Mouse (Mus musculus): ENCODE results near the gene Naip2.

The Naip2 gene

DNA sequence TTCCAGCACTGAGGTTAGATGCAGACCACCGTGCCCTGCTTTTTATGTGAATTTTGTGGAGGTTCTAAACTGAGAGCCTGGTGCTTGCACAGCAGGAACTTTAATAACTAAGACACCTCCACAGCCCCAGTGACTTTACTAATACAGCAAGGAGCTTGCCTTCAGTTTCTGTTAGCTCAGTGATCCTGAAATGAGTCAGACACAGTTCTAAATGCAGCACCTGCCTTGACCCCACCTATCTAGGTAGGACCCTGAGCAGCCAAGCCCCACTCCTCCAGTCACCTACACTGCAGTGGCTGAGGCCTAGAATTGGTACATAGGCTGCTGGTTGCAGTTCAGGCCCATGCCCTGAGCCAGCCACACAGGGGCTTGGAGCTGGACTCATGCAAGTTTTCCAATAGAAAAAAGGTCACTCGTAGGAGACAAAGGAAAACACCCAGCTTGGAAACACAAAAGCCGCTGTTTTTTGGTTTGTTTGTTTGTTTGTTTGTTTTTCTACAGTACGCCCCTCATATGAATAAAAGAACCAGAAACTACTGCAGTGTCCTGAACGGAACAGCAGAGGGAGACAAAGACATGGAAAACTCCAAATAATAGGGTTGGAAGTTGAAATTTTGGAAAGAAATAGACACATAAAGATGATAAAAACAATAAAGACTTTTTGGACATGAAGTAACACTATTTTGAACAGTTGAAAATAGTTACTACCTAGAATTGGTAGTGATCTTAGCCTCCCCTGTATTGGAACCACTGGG, 89.5 kb downstream of the Naip2 start:
- intact Hi-C loops (cut with DNase I) = loop anchor here (5.0 kb wide), 1 partner anchor 280 kb away; no protein-coding TSS in a partner anchor

DNA sequence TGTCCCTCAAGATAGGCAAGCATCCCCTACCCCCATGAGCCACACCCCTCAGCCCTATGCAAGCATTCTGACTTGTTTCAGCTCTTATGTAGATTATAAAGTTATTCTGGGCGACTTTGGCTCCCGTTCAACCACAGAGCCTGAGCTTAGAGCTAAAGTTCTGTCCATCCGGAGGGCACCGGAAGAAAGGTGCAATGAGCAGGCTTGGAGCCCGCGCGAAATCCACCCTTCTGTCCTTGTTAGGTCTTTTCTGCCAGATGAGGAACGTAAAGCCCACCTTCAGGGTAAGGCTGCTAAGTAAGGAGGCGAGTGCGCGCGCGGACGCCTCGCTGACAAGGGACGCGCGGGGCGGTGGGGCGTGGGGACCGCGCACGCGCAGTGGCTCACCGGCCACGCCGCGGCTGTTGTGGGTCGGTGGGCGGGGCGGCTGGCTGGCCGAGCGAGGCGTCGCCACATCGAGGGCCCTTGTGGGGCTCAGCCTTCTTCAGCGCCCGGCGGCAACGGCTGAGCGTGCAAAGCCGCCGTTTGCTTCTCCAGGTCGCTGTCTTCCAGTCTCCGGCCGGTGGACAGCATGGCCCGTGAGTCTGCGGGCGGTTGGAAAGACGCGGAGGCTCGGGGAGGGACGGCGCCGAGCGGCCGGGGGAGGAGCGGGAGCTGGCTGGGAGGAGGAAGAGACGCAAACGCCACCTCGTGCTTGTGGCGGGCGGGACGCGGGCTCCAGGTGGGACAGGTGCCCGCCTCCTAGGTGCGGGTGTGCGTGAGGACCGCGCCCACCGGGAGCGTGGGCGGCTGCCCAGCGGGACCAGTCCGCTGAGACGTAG, 94.0 kb downstream of the Naip2 start, which contains the start of gene Serf1:
Serf1 (plus strand) TSS at position 361 of the 821 bp plus-strand sequence.
- intact Hi-C loops (cut with DNase I) = loop anchor here (10.0 kb wide), 1 partner anchor 547 kb away; the partner anchor contains the start of genes Ak6, Rad17 and Taf9

DNA sequence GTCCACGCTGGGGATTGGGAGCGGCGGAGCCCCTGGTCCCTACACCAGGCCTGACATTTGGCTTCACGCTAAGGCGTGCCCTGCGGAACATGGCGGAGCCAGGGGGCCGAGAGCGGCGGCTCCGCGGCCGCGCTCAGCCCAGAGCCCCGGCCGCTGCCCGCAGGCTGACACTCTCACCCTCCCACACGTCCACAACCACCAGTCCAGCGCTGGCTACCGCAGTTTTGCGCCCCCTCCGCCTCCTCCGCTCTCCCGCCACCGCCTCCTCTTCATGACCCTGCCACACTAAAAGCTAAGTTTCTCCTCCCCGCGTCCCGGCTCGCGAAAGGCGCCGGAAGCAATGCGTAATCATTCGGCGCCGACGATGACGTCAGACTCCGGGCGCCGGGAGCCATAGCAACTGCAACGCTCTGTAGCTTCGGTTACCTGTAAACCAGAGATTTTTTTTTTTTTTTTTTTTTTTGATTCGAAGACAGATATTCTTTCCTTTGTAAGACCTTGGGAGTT, 98.1 kb downstream of the Naip2 start, which contains the start of gene Bdp1:
Bdp1 (minus strand) TSS at position 323 of the 507 bp plus-strand sequence.
- intact Hi-C loops (cut with DNase I) = loop anchor here (10.0 kb wide), 1 partner anchor 551 kb away; the partner anchor contains the start of genes Ak6, Rad17 and Taf9

DNA sequence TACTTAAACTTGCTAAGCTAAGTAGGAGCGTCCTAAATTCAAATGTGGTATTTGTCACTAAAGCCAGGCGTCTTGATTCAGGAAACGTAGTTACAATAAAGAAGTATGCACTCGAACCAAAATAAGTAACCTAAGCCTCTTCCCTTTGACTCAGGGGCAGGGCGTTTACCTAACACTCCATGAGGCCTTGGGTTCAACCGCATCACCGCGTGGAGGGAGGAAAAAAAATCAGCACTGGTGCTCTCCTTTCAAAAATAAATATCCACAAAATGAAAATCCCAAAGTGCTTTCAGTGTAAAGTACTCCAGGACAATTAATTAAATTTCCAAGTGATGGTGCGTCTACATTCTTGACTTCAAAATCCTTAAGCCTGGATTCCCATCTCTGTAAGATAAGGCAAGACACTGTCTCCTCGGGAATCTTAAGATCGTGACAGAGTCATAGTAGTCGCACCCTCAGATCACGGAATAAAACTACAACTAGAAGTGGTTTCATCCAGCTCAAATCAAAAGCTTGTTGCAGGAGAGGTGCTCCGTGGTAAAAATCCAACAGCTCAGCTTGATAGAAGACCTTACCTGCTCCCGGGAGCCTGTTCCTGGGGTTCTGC, 98.7 kb downstream of the Naip2 start:
- intact Hi-C loops (cut with DNase I) = loop anchor here (10.0 kb wide), 1 partner anchor 552 kb away; the partner anchor contains the start of genes Ak6, Rad17 and Taf9

DNA sequence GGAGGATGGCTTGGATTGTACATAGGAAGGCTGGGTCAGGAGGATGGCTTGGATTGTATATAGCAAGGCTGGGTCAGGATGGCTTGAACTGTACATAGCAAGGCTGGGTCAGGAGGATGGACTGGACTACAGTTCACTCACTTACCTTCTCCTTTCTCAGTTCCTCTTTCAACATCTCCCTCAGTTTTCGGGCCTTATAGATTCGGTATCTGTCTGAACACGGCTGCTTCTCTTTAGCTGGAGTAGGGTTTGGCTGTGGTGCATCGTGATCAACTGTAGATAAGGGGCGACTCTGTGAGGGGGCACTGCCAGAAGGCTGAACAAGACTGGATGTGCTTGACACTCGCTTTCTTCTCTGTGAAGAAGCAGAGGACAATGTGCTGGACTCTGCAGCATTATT, 103.1 kb downstream of the Naip2 start:
- intact Hi-C loops (cut with DNase I) = no loop called here
